Mouse (Mus musculus): ENCODE data around the gene Itga6.

GRCm38 (mm10) chr2:71752383-71752782 is 7.0 kb downstream of the Itga6 start:
- no peak for TF ChIP-seq GATA1 (IDR thresholded peaks at IDR 0.05; ENCODE audit: low read length)
- no peak for TF ChIP-seq TAL1 (IDR thresholded peaks at IDR 0.05; ENCODE audit: low read length)
